Mouse (Mus musculus) brain, embryonic 14.5 days (tissue): ENCODE data around the gene Rabl3. TPM values are rescaled to one million over a fixed set of nuclear protein-coding genes. Genes with fewer than 3 reads are reported as not detected.

Experiments used
- DNase-seq: peaks from one replicate; pipeline ENCODE4 v3.0.0-alpha.2; 2011; ENCODE audit warnings: low read depth
- CTCF ChIP-seq: fragments of 200-500 bp; IDR thresholded peaks from 2 replicates; pipeline ENCODE4 v1.5.1; 2012; ENCODE audit warnings: inconsistent platforms, mild to moderate bottlenecking, moderate library complexity, borderline replicate concordance; ENCODE audit not compliant: insufficient read depth, insufficient read length; ENCODE audit errors: extremely low read depth
- POLR2A ChIP-seq: fragments of 200-500 bp; IDR thresholded peaks from 2 replicates; pipeline ENCODE4 v1.6.1; 2012; ENCODE audit warnings: mild to moderate bottlenecking, inconsistent platforms, borderline replicate concordance; ENCODE audit not compliant: poor library complexity, insufficient read depth, insufficient read length, severe bottlenecking; ENCODE audit errors: extremely low read depth
- polyA plus RNA-seq: library from polyadenylated mRNA; depleted of rRNA; stranded (reverse); fragments of >200 nt; gene quantifications from 2 replicates; pipeline ENCODE4 v1.2.3, GENCODE M21; 2012

Rabl3 gene
- polyA plus RNA-seq, 1 experiment, result 10.8 TPM

DNA sequence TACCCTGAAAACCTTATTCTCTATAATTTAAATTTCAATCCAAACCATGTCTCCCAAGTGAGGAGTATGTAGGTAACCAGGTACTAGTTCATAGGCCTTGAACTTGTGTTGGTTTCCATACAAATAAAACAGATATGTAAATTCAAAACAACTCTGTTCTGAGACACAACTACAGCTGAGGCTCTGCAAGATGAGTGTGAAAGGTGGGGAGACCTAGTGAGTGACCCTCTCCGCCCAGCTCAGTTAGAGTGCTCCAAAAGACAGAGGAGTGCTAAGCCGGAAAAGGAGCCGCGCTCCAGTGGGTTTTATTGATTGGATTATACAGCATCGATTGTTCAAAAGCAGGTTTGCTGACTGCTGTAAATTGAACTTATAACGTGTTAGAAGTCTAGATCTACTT lies 22.7 kb downstream of the Rabl3 start:
- TF ChIP-seq CTCF (no peak), POLR2A (no peak)
- DNase-seq, result no peak

DNA sequence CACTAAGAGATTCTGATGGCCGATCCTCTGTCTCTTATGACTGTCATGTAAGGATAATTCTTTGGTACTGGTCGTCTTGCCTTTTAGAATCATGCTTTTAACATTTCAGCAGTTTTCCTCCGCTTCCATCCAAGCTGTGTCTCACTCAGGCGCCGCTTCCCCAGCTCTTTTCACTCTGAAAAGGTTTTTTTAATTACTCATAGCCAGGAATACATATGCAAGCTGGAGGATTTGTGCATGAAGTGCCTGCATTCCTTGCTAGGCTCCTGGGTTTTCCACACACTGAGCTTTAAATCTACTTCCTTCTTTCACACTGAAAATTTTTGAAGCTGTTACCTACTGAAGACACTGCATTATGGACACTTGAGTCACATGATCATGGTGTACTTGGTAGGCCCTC lies 23.3 kb downstream of the Rabl3 start:
- TF ChIP-seq POLR2A (no peak), CTCF (no peak)

DNA sequence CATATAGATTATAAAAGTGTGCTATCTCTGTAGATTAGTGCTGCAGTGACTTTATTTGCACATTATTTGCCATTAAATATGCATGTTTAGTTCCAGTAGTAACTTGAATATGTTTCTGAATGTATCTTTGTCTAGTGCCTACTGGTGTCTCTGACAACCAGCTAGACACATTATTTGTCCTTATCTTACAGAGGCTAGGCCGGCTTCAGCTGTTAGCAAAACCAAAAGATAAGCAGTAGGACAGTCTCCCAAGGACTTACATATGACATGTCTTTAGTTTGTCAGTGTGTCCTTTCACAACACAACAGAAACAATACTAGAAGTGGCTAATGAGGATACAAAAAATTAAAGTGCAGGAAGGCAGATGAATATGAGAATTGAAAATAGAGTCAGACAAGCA lies 25.4 kb downstream of the Rabl3 start:
- TF ChIP-seq POLR2A (no peak), CTCF (no peak)
- DNase-seq, result no peak

More for the DNA sequence above, 23.3 kb downstream of the Rabl3 start:
- DNase-seq, result no peak

DNA sequence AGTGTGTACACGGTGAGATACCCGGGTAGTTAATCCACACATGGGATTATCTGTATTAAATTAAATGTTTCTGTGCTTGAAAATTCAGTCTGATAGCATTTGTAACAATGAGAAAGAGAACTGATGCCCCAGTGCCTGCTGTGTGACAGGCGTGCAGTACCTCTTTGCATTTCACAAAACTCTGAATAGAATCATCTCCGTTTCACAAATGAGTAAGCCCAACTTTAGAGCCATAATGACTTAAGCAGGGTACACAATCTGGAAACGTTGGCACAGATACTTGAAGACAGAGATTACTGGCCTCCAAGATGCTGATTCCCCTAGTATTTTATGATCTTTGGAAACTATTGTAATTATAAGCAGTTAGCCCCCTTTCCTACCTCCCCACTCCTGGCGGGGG lies 26.4 kb downstream of the Rabl3 start:
- TF ChIP-seq CTCF (no peak), POLR2A (no peak)
- DNase-seq, result no peak

DNA sequence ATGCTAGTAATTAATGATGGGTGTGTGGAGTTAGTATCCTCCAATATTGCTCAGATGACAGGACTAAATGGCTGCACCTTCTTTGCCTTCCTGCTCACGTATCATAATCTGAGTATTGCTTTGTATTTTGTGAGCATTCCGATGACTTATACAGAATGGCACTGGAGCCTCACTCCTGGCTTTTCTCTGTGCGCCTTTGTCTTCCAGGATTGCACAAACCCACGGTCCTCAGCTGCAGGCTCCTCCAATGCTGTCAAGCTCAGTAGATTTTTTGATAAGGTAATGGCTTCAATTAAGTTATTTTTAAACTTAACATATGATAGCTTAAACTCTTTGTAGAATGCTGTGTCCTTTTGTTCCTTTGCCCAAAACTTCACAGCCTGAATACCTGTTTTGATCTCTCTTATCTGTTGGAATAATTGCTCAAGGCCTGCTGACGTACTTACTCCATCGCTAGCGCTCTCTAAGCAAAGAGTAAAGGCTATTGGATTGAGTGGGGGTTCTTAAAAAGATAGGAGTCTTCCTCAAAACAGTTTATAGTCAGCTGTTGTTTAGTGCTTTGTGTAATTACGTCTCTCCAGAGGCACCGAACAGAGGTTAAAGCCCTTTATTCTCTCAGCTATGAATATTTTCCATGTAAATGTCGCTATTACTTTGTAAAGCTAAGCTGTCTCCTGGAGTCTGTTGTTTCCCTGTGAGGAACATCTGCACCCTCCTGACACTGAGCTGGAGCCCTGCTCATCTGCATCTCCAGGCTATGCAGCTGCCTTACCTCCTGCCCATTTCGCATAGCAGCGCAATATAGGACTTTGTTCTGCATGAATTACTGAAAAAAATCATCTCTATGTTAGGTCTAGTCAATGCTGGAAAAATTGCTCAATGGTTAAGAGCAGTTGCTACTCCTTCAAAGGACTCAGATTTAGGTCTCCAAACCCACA lies 27.7 kb downstream of the Rabl3 start:
- TF ChIP-seq CTCF, result no peak
- no peak for TF ChIP-seq POLR2A
- no peak for DNase-seq

DNA sequence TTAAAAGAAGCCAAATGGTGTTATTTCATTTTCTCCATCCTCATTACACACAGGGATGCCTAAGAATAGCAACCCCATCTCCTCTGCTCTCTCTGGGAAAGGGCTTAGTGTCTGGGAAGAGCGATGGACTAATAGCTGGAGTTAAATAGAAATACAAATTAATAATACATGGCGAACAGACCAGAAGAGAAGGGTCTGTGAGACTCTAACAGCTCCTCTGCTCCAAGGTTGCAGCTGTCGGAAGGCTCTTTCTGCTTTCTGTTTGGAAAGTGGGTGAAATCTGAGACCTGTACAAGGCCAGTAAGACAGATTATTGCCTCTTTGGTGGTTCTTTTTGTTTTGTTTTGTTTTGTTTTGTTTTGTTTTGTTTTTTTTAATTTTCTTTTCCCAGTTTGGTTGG lies 31.9 kb downstream of the Rabl3 start:
- TF ChIP-seq CTCF (no peak), POLR2A (no peak)
- DNase-seq, result no peak

DNA sequence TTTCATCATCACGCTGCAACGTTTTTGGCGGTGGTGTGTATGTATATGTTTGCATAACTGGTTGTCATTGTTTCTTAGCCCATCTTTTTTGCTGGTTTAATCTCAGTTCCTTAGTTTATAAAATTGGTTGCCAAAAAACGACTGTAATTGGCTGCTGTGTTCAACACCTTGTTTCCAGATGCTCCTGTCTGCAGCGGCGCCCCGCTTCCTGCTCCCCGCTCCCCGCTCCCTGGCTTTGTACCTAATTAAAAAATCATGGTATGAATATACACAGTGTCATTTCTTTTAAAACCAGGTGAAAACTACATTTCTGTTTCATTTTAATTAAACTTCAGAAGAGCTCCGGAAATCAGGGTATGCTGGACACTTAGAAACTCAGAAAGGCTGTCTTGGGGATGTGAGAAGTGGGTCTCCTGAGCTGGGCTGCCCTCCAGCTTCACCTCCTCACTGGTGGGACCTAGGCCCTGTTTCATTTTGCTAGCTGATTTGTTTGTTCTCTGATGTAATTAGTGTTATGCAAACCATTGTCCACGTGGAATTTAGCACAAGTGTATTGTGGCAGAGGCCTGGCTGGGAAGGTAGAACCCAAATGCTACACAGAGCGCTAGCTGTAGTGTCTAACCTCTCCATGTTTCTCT lies 32.6 kb downstream of the Rabl3 start:
- TF ChIP-seq CTCF (no peak), POLR2A (no peak)
- no peak for DNase-seq

DNA sequence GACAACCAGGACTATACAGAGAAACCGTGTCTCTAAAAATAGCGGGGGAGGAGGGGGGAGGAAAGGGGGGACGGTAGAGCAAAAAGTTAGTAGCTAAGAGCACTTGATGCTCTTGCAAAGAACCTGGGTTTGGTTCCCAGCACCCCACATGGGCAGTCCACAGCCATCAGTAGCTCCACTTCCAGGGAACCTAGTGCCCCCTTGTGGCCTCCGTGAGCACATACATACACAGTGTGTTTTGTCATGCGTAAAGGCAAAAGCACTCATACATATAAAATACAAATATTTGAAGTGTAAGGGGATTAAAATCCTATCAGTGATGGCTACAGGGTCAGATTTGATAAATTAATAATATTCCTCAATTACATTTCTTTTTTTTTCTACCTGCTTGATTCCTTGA lies 33.4 kb downstream of the Rabl3 start:
- peak; percentile 5; the same call in 1 of the 2 replicates for TF ChIP-seq CTCF
- TF ChIP-seq POLR2A, result no peak
- no peak for DNase-seq

DNA sequence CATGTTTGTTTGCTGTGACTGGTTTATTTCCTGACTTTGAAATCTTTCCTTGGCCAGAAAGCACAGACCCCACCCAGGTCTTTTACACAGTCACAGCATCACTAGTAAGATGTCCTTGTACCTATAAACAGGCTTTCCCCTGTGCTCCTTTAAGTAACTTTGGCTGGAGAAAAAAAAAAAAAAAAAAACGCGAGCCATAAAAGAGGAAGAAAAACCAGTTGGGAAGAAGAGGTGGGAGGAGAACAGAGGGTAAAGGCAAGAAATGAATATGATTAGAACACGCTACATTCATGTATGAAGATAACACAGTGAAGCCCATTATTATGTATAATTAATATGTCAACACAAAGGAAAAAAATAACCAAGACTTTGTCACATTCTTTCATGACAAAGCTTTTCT lies 35.6 kb downstream of the Rabl3 start:
- DNase-seq, result no peak
- TF ChIP-seq CTCF (no peak), POLR2A (no peak)

DNA sequence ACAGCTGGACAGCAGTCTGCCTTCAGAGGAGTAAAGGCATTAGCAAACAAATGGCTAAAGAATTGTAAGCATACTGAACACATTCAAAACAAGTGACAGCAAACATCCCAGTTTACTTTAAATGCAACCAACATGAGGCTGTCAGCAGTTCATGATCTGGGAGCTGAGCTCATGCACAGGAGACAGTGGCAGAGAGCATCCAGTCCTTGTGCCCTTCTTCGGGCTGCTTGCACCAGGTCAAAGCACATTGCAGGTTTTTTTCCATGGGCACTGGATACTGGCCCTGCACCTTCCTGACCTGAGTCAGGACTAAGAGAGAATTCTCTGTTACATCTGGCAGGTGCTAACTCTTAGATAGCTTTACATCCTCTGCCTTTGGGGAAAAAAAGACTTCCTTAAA lies 39.9 kb downstream of the Rabl3 start:
- DNase-seq, result no peak

DNA sequence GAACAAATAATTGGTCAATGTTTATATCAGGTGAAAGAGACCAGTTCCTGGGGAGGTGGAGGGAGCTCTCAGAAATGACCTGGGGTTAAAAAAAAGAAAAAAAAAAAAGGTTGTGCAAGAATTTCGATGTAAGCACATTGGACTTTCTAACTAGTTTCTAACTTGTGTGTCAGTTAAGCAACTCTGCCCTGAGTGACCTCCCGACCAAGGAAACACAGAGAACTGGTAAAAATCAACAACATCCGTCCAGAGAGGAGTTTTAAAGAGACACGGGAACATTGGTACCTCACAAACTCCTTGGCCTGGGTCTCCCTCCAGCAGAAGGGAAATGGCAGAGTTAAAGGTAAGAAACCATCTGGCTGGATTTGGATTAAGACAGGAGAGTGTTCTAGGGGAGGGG lies 40.3 kb downstream of the Rabl3 start, which contains the start of gene Hgd:
Gene Hgd, plus strand, starts transcription at position 160 of the 400 bp plus-strand sequence.
- TF ChIP-seq CTCF (no peak), POLR2A (no peak)
- DNase-seq, result no peak

More for the DNA sequence above, 39.9 kb downstream of the Rabl3 start:
- TF ChIP-seq POLR2A (no peak), CTCF (no peak)

DNA sequence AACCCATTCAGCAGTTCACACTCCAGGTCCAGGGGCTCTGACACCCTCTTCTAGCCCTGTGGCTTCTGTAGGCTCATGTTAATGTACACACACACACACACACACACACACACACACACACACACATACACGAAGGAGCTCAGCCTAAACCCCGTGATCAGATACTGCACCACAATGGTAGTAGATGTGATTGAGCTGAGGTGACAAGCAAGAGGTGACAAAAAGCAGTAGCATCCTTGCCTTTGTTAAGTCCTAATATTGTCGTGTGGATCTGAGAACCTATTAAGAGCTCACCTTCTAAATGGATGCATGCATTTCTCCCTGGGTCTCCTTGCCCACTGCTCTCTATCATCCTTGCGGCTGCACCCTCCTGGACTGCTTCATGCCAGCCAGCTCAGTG lies 41.0 kb downstream of the Rabl3 start:
- TF ChIP-seq CTCF (no peak), POLR2A (no peak)
- no peak for DNase-seq

DNA sequence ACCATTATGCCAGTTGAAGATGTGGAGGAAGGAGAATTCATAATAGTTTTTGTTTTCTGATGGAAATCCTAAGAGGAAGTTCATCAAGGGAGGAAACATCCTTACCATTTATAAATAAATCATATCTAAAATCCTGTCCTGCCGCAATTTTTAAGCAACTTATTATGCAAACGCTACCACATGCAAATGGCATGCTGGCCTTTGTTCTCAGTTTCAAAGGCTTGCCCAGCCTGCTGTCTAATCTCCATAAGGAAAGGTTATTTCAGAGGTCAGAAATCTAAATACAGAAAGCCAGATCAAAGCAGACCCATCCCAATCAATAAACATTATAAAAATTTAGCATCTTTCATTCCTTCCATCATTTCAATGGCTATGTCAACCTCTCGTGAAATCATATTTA lies 42.2 kb downstream of the Rabl3 start:
- peak; percentile 56 for DNase-seq
- TF ChIP-seq CTCF (no peak), POLR2A (no peak)
